Mouse (Mus musculus): ENCODE results near the gene Gm11213. TPM values are rescaled to one million over a fixed set of nuclear protein-coding genes. Genes with fewer than 3 reads are reported as not detected.

The Gm11213 gene
- polyA plus RNA-seq, 1 experiment from 2014 or later, result not detected

- no peak overlapping the region for H3K4me3 ChIP-seq (ENCODE audit: low read length)
- H3K27me3 ChIP-seq (ENCODE audit: control insufficient read depth, insufficient read depth, low read length), result no peaks in the 10 kb centered on the region
- H3K9ac ChIP-seq (ENCODE audit: low read length), result no peak overlapping the region
- no peak overlapping the region for H3K27ac ChIP-seq (ENCODE audit: low read length)
- ATAC-seq (replicated peaks; ENCODE audit: extremely low read depth, insufficient read depth, low FRiP score), result no peak
- H3K4me1 ChIP-seq (ENCODE audit: control insufficient read depth, insufficient read depth, low read length), result no peaks in the 10 kb centered on the region
- H3K9me3 ChIP-seq (replicated peaks; ENCODE audit: control insufficient read depth, low read length), result no peaks in the 10 kb centered on the region
- H3K36me3 ChIP-seq (ENCODE audit: control insufficient read depth, insufficient read depth), result no peaks in the 10 kb centered on the region
- no peak overlapping the region for H3K4me2 ChIP-seq (ENCODE audit: low read depth, low read length)
- 72% methylated on average over 2 of the region's 2 CpGs for WGBS
These were observed 16.8 kb upstream of the Gm11213 start for GRCm38 (mm10) chr4:63621861-63622260.

- Histone ChIP-seq H3K4me1 (ENCODE audit: control insufficient read depth, insufficient read depth, low read length) (peaks cover 9% of the 10 kb centered on the region), H3K9ac (ENCODE audit: low read length) (no peak overlapping the region), H3K9me3 (replicated peaks; ENCODE audit: control insufficient read depth, low read length) (no peaks in the 10 kb centered on the region), H3K27me3 (ENCODE audit: control insufficient read depth, insufficient read depth, low read length) (no peaks in the 10 kb centered on the region), H3K36me3 (ENCODE audit: control insufficient read depth, insufficient read depth) (no peaks in the 10 kb centered on the region), H3K4me3 (ENCODE audit: low read length) (no peak overlapping the region), H3K4me2 (ENCODE audit: low read depth, low read length) (no peak overlapping the region), H3K27ac (ENCODE audit: low read length) (no peak overlapping the region)
- 68% methylated on average over 7 of the region's 7 CpGs for WGBS
- no peak for ATAC-seq (replicated peaks; ENCODE audit: extremely low read depth, insufficient read depth, low FRiP score)
These were observed 3.3 kb upstream of the Gm11213 start for GRCm38 (mm10) chr4:63608391-63608790.

- peaks cover 9% of the 10 kb centered on the region for H3K4me1 ChIP-seq (ENCODE audit: control insufficient read depth, insufficient read depth, low read length)
- no peak overlapping the region for H3K9ac ChIP-seq (ENCODE audit: low read length)
- no peak overlapping the region for H3K4me3 ChIP-seq (ENCODE audit: low read length)
- H3K4me2 ChIP-seq (ENCODE audit: low read depth, low read length), result no peak overlapping the region
- no peaks in the 10 kb centered on the region for H3K36me3 ChIP-seq (ENCODE audit: control insufficient read depth, insufficient read depth)
- WGBS, result 63% methylated on average over 1 of the region's 1 CpGs
- H3K27me3 ChIP-seq (ENCODE audit: control insufficient read depth, insufficient read depth, low read length), result no peaks in the 10 kb centered on the region
- ATAC-seq (replicated peaks; ENCODE audit: extremely low read depth, insufficient read depth, low FRiP score), result no peak
- peak overlapping the region; percentile 68 for H3K27ac ChIP-seq (ENCODE audit: low read length)
- no peaks in the 10 kb centered on the region for H3K9me3 ChIP-seq (replicated peaks; ENCODE audit: control insufficient read depth, low read length)
These were observed 907 bp upstream of the Gm11213 start for GRCm38 (mm10) chr4:63605968-63606367.

- Histone ChIP-seq H3K36me3 (ENCODE audit: control insufficient read depth, insufficient read depth) (no peaks in the 10 kb centered on the region), H3K4me2 (ENCODE audit: low read depth, low read length) (no peak overlapping the region), H3K4me1 (ENCODE audit: control insufficient read depth, insufficient read depth, low read length) (peaks cover 9% of the 10 kb centered on the region), H3K27me3 (ENCODE audit: control insufficient read depth, insufficient read depth, low read length) (no peaks in the 10 kb centered on the region), H3K9me3 (replicated peaks; ENCODE audit: control insufficient read depth, low read length) (no peaks in the 10 kb centered on the region), H3K4me3 (ENCODE audit: low read length) (no peak overlapping the region), H3K9ac (ENCODE audit: low read length) (no peak overlapping the region), H3K27ac (ENCODE audit: low read length) (peak overlapping the region; percentile 68)
- peak; percentile 76 for ATAC-seq (replicated peaks; ENCODE audit: extremely low read depth, insufficient read depth, low FRiP score)
- 41% methylated on average over 3 of the region's 3 CpGs for WGBS
These were observed 484 bp upstream of the Gm11213 start for GRCm38 (mm10) chr4:63605545-63605944.

GRCm38 (mm10) chr4:63601263-63601662, 3.8 kb downstream of the Gm11213 start:
- Histone ChIP-seq H3K4me3 (ENCODE audit: low read length) (no peak overlapping the region), H3K9me3 (replicated peaks; ENCODE audit: control insufficient read depth, low read length) (no peaks in the 10 kb centered on the region), H3K4me2 (ENCODE audit: low read depth, low read length) (no peak overlapping the region), H3K27ac (ENCODE audit: low read length) (no peak overlapping the region), H3K9ac (ENCODE audit: low read length) (no peak overlapping the region), H3K36me3 (ENCODE audit: control insufficient read depth, insufficient read depth) (no peaks in the 10 kb centered on the region), H3K27me3 (ENCODE audit: control insufficient read depth, insufficient read depth, low read length) (no peaks in the 10 kb centered on the region), H3K4me1 (ENCODE audit: control insufficient read depth, insufficient read depth, low read length) (peaks cover 9% of the 10 kb centered on the region)
- no peak for ATAC-seq (replicated peaks; ENCODE audit: extremely low read depth, insufficient read depth, low FRiP score)

GRCm38 (mm10) chr4:63600786-63601185, 4.3 kb downstream of the Gm11213 start:
- Histone ChIP-seq H3K9ac (ENCODE audit: low read length) (no peak overlapping the region), H3K36me3 (ENCODE audit: control insufficient read depth, insufficient read depth) (no peaks in the 10 kb centered on the region), H3K4me2 (ENCODE audit: low read depth, low read length) (no peak overlapping the region), H3K27ac (ENCODE audit: low read length) (no peak overlapping the region), H3K4me1 (ENCODE audit: control insufficient read depth, insufficient read depth, low read length) (peaks cover 7% of the 10 kb centered on the region), H3K9me3 (replicated peaks; ENCODE audit: control insufficient read depth, low read length) (no peaks in the 10 kb centered on the region), H3K4me3 (ENCODE audit: low read length) (no peak overlapping the region), H3K27me3 (ENCODE audit: control insufficient read depth, insufficient read depth, low read length) (no peaks in the 10 kb centered on the region)
- ATAC-seq (replicated peaks; ENCODE audit: extremely low read depth, insufficient read depth, low FRiP score), result no peak
- WGBS, result 79% methylated on average over 6 of the region's 6 CpGs

GRCm38 (mm10) chr4:63596010-63596409, 9.1 kb downstream of the Gm11213 start:
- ATAC-seq (replicated peaks; ENCODE audit: extremely low read depth, insufficient read depth, low FRiP score), result no peak
- H3K4me3 ChIP-seq (ENCODE audit: low read length), result no peak overlapping the region
- no peak overlapping the region for H3K4me2 ChIP-seq (ENCODE audit: low read depth, low read length)
- H3K27me3 ChIP-seq (ENCODE audit: control insufficient read depth, insufficient read depth, low read length), result no peaks in the 10 kb centered on the region
- 86% methylated on average over 4 of the region's 4 CpGs for WGBS
- H3K27ac ChIP-seq (ENCODE audit: low read length), result no peak overlapping the region
- H3K9ac ChIP-seq (ENCODE audit: low read length), result no peak overlapping the region
- no peaks in the 10 kb centered on the region for H3K9me3 ChIP-seq (replicated peaks; ENCODE audit: control insufficient read depth, low read length)
- H3K4me1 ChIP-seq (ENCODE audit: control insufficient read depth, insufficient read depth, low read length), result peaks cover 11% of the 10 kb centered on the region
- no peaks in the 10 kb centered on the region for H3K36me3 ChIP-seq (ENCODE audit: control insufficient read depth, insufficient read depth)

GRCm38 (mm10) chr4:63595259-63595658, 9.8 kb downstream of the Gm11213 start:
- no peak overlapping the region for H3K4me2 ChIP-seq (ENCODE audit: low read depth, low read length)
- H3K9ac ChIP-seq (ENCODE audit: low read length), result no peak overlapping the region
- H3K27ac ChIP-seq (ENCODE audit: low read length), result no peak overlapping the region
- no peaks in the 10 kb centered on the region for H3K9me3 ChIP-seq (replicated peaks; ENCODE audit: control insufficient read depth, low read length)
- H3K4me1 ChIP-seq (ENCODE audit: control insufficient read depth, insufficient read depth, low read length), result peaks cover 11% of the 10 kb centered on the region
- no peaks in the 10 kb centered on the region for H3K36me3 ChIP-seq (ENCODE audit: control insufficient read depth, insufficient read depth)
- no peak for ATAC-seq (replicated peaks; ENCODE audit: extremely low read depth, insufficient read depth, low FRiP score)
- whole genome bisulfite sequencing, result 54% methylated on average over 10 of the region's 10 CpGs
- no peaks in the 10 kb centered on the region for H3K27me3 ChIP-seq (ENCODE audit: control insufficient read depth, insufficient read depth, low read length)
- H3K4me3 ChIP-seq (ENCODE audit: low read length), result no peak overlapping the region

- H3K4me3 ChIP-seq (ENCODE audit: low read length), result no peak overlapping the region
- no peaks in the 10 kb centered on the region for H3K27me3 ChIP-seq (ENCODE audit: control insufficient read depth, insufficient read depth, low read length)
- 0 out of 2 replicates have a peak overlapping the region, but pooled peaks have one; percentile 5 for H3K27ac ChIP-seq (ENCODE audit: low read length)
- WGBS, result 50% methylated on average over 5 of the region's 5 CpGs
- H3K9me3 ChIP-seq (replicated peaks; ENCODE audit: control insufficient read depth, low read length), result no peaks in the 10 kb centered on the region
- no peak overlapping the region for H3K9ac ChIP-seq (ENCODE audit: low read length)
- no peaks in the 10 kb centered on the region for H3K36me3 ChIP-seq (ENCODE audit: control insufficient read depth, insufficient read depth)
- H3K4me2 ChIP-seq (ENCODE audit: low read depth, low read length), result no peak overlapping the region
- no peak for ATAC-seq (replicated peaks; ENCODE audit: extremely low read depth, insufficient read depth, low FRiP score)
- H3K4me1 ChIP-seq (ENCODE audit: control insufficient read depth, insufficient read depth, low read length), result peaks cover 11% of the 10 kb centered on the region
These were observed 10.5 kb downstream of the Gm11213 start for GRCm38 (mm10) chr4:63594459-63595110.

Data from heart, embryonic 16.5 days (tissue).